Mouse (Mus musculus) embryo, embryonic 10.5 days (tissue): ENCODE data around the gene Ap1s1.

Experiments used
- DNase-seq: peaks from one replicate; pipeline ENCODE4 v3.0.0-alpha.2; 2015; ENCODE audit warnings: low spot score

The Ap1s1 gene

GRCm38 (mm10) chr5:137065454-137065853, 19.5 kb upstream of the Ap1s1 start:
- no peak for DNase-seq

GRCm38 (mm10) chr5:137062601-137063000, 16.7 kb upstream of the Ap1s1 start:
- no peak for DNase-seq

- peak; percentile 34 for DNase-seq
Measured at GRCm38 (mm10) chr5:137061809-137062481, 16.0 kb upstream of the Ap1s1 start.

- DNase-seq: no peak
Measured at GRCm38 (mm10) chr5:137054873-137055272, 8.9 kb upstream of the Ap1s1 start.

GRCm38 (mm10) chr5:137054299-137054698, 8.4 kb upstream of the Ap1s1 start:
- DNase-seq: no peak

GRCm38 (mm10) chr5:137051914-137052505, 6.1 kb upstream of the Ap1s1 start:
- DNase-seq: no peak

- no peak for DNase-seq
Measured at GRCm38 (mm10) chr5:137051125-137051524, 5.2 kb upstream of the Ap1s1 start.

- DNase-seq: no peak
Measured at GRCm38 (mm10) chr5:137046991-137047390, 1.1 kb upstream of the Ap1s1 start.

- no peak for DNase-seq
Measured at GRCm38 (mm10) chr5:137046324-137046718, 386 bp upstream of the Ap1s1 start.

GRCm38 (mm10) chr5:137043997-137044396, 1.9 kb downstream of the Ap1s1 start:
- no peak for DNase-seq

GRCm38 (mm10) chr5:137041442-137041841, 4.5 kb downstream of the Ap1s1 start:
- DNase-seq: no peak

- no peak for DNase-seq
Measured at GRCm38 (mm10) chr5:137039453-137039852, 6.5 kb downstream of the Ap1s1 start.

GRCm38 (mm10) chr5:137036211-137036610, 9.7 kb downstream of the Ap1s1 start:
- no peak for DNase-seq

- peak; percentile 90 for DNase-seq
Measured at GRCm38 (mm10) chr5:137032641-137033074, 13.3 kb downstream of the Ap1s1 start.

GRCm38 (mm10) chr5:137032033-137032421, 13.9 kb downstream of the Ap1s1 start:
- DNase-seq: peak; percentile 35

GRCm38 (mm10) chr5:137031076-137032032, 14.6 kb downstream of the Ap1s1 start:
- DNase-seq: peak; percentile 35

GRCm38 (mm10) chr5:137030416-137030810, 15.5 kb downstream of the Ap1s1 start:
- DNase-seq: no peak

GRCm38 (mm10) chr5:137029643-137030415, 16.1 kb downstream of the Ap1s1 start:
- peak; percentile 99 for DNase-seq

GRCm38 (mm10) chr5:137029273-137029585, 16.7 kb downstream of the Ap1s1 start:
- DNase-seq: no peak

GRCm38 (mm10) chr5:137028561-137029272, 17.2 kb downstream of the Ap1s1 start:
- DNase-seq: no peak

GRCm38 (mm10) chr5:137026092-137026491, 19.8 kb downstream of the Ap1s1 start, which contains the start of gene Vgf:
Vgf (plus strand) TSS chr5:137026392.
- no peak for DNase-seq
